Mouse (Mus musculus) testis, adult 2 months (tissue): ENCODE data around the gene Npm3. TPM values are rescaled to one million over a fixed set of nuclear protein-coding genes. Genes with fewer than 3 reads are reported as not detected.

Experiments used
- H3K27ac ChIP-seq: fragments of 200-500 bp; 2 replicates; pipeline ENCODE4 v1.5.1; 2012; ENCODE audit warnings: low read depth, low read length; ENCODE audit not compliant: control insufficient read depth, insufficient read depth
- H3K27me3 ChIP-seq: fragments of 200-500 bp; 2 replicates; pipeline ENCODE4 v1.6.1; 2012; ENCODE audit warnings: mild to moderate bottlenecking, low read length, moderate library complexity; ENCODE audit not compliant: control insufficient read depth, insufficient read depth
- H3K36me3 ChIP-seq: fragments of 200-500 bp; 2 replicates; pipeline ENCODE4 v1.6.1; 2012; ENCODE audit warnings: mild to moderate bottlenecking, low read length; ENCODE audit not compliant: control insufficient read depth, insufficient read depth
- H3K4me1 ChIP-seq: fragments of 200-500 bp; 2 replicates; pipeline ENCODE4 v1.6.1; 2012; ENCODE audit warnings: low read length; ENCODE audit not compliant: control insufficient read depth, insufficient read depth
- H3K4me3 ChIP-seq: fragments of 200-500 bp; 2 replicates; pipeline ENCODE4 v1.5.1; 2012; ENCODE audit warnings: low read depth, mild to moderate bottlenecking, low read length, moderate library complexity, mixed read lengths; ENCODE audit not compliant: control insufficient read depth
- CTCF ChIP-seq: fragments of 200-500 bp; IDR thresholded peaks from 2 replicates; pipeline ENCODE4 v1.5.1; 2012; ENCODE audit warnings: low read depth, mild to moderate bottlenecking, inconsistent platforms, low read length, moderate library complexity; ENCODE audit not compliant: control insufficient read depth, insufficient read depth, insufficient replicate concordance
- POLR2A ChIP-seq: fragments of 200-500 bp; IDR thresholded peaks from 2 replicates; pipeline ENCODE4 v1.6.1; 2012; ENCODE audit warnings: low read depth, mild to moderate bottlenecking, inconsistent platforms, low read length, moderate library complexity; ENCODE audit not compliant: control insufficient read depth
- polyA plus RNA-seq: library from polyadenylated mRNA; depleted of rRNA; stranded (reverse); fragments of >200 nt; gene quantifications from 2 replicates; pipeline ENCODE4 v1.2.3, GENCODE M21; 2012; rRNA removed

Gene Npm3
- 212 and 245 TPM in 2 replicates for polyA plus RNA-seq

- peaks cover 29% of the 10 kb centered on the region for H3K4me1 ChIP-seq
- H3K27me3 ChIP-seq: no peaks in the 10 kb centered on the region
- no peaks in the 10 kb centered on the region; the same call in 1 of the 2 replicates for H3K36me3 ChIP-seq
- H3K4me3 ChIP-seq: peak within 1 kb of the TSS; percentile 99
- peak; percentile 65; the same call in 1 of the 2 replicates for TF ChIP-seq POLR2A
- TF ChIP-seq CTCF: no peak
- peak within 1 kb of the TSS; percentile 99 for H3K27ac ChIP-seq
Observed at GRCm38 (mm10) chr19:45749243-45750043, at the start of gene Npm3. Gene Npm3, minus strand, starts transcription at chr19:45749591.

GRCm38 (mm10) chr19:45796879-45797278 is 47.5 kb upstream of the Npm3 start:
- Histone ChIP-seq H3K4me3 (no peak overlapping the region), H3K4me1 (peaks cover 16% of the 10 kb centered on the region), H3K36me3 (no peaks in the 10 kb centered on the region), H3K27me3 (no peaks in the 10 kb centered on the region), H3K27ac (no peak overlapping the region)
- no peak for TF ChIP-seq POLR2A

DNA sequence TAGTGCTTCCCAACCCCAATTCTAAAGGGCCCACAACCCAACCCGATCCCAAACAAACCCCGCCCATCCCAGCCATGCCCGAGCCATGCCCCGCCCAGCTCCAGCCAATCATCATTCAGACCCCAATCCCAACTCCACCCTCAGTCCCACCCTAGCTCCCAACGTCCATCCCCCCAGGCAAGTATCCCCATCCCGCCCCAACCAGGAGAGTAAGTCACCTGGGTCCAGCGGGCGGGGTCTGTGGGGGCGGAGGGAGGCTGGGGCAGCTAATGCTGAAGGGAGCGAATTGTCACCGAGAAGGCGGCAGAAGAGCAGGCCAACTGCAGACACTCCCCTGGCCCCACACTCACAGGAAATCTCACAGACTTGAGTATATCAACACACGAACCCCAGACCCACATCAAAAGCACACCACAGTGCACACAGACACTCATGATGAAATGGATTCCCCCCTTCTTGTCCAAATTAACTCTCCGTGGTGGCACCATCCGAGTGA is 46.7 kb upstream of the Npm3 start:
- no peak overlapping the region for H3K27ac ChIP-seq

DNA sequence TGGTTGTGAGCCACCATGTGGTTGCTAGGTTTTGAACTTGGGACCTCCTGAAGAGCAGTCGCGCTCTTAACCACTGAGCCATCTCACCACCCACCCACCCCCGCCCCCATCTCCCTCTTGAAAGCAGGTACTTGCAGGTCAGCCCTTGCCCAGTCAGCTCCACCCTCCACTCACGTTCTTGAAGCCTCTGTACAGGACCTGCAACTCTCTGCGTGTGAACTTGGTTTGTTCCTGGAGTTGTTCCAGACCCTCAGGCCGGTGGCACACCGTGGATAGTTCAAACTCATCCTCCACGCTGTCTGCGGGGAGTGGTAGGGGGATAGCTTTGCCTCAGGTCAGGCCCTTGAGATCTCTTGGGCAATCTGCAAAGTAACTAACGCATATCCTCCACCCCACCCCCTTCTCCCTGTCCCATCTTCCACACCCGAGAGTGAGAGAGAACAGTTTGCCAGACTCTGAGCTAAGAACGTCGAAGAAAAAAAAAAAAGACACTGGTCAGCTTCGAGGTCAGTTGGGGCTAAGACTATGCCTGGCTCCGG is 46.1 kb upstream of the Npm3 start:
- no peaks in the 10 kb centered on the region for H3K36me3 ChIP-seq
- TF ChIP-seq POLR2A (no peak), CTCF (no peak)
- no peaks in the 10 kb centered on the region for H3K27me3 ChIP-seq
- peak overlapping the region; percentile 2; the same call in 1 of the 2 replicates for H3K27ac ChIP-seq
- 0 out of 2 replicates have a peak overlapping the region, but pooled peaks have one; percentile 25 for H3K4me3 ChIP-seq
- peaks cover 16% of the 10 kb centered on the region for H3K4me1 ChIP-seq

More for the DNA sequence above, 46.7 kb upstream of the Npm3 start:
- Histone ChIP-seq H3K27me3 (no peaks in the 10 kb centered on the region), H3K4me1 (peaks cover 16% of the 10 kb centered on the region), H3K4me3 (0 out of 2 replicates have a peak overlapping the region, but pooled peaks have one; percentile 25), H3K36me3 (no peaks in the 10 kb centered on the region)
- TF ChIP-seq POLR2A (no peak), CTCF (no peak)

GRCm38 (mm10) chr19:45794718-45795117 is 45.3 kb upstream of the Npm3 start:
- Histone ChIP-seq H3K4me1 (peaks cover 16% of the 10 kb centered on the region), H3K36me3 (no peaks in the 10 kb centered on the region), H3K27me3 (no peaks in the 10 kb centered on the region), H3K27ac (no peak overlapping the region), H3K4me3 (no peak overlapping the region)
- TF ChIP-seq POLR2A (no peak), CTCF (no peak)

GRCm38 (mm10) chr19:45792404-45792803 is 43.0 kb upstream of the Npm3 start:
- no peak overlapping the region for H3K27ac ChIP-seq
- H3K36me3 ChIP-seq: no peaks in the 10 kb centered on the region
- no peak for TF ChIP-seq POLR2A
- TF ChIP-seq CTCF: no peak
- H3K27me3 ChIP-seq: no peaks in the 10 kb centered on the region
- peaks cover 16% of the 10 kb centered on the region for H3K4me1 ChIP-seq
- no peak overlapping the region for H3K4me3 ChIP-seq
